Mouse (Mus musculus): ENCODE measurements around the gene Paf1.

DNA sequence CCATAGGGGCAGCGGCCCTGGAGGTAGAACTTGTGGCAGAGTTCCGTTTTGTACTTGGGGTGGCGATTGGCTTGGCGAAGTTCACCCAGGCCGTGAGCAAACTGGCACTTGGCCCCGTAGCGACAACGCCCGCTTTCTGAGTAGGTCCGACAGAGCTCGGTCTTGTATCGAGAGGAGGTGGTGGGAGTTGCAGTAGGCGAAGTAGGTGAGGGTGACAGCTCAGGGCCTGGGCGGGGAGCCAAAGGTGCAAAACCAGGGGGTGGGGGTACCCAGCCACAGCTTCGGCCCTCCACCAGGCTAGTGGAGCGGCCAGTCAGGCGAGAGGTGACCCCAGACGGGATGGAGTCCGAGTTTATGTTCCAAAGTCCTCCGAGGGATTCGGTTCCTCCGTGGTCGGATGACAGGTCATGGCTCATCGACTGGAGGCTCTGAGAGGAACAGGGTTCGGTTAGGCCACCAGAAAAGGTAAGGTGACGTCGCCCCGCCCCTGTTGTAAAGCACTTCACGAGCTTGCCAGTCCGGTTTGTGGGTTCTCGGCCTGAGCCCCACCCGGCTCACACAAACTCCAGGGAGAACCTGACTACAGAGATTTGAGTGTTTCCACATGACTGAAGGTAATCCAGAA is 14.6 kb upstream of the Paf1 start:
- no peak for TF ChIP-seq MAX (IDR thresholded peaks at IDR 0.05)
- TF ChIP-seq CTCF (IDR thresholded peaks at IDR 0.05; ENCODE audit: control insufficient read depth, insufficient read depth, insufficient read length) = no peak

Data from C2C12 (cell line).